Mouse (Mus musculus) spleen, postnatal 36 days (tissue): ENCODE measurements around the gene Plcg1.
A peak's percentile ranks its signal among the peaks of the same experiment; 100 is the strongest.

ENCODE experiments used
- DNase-seq, 2 experiments: peaks; one replicate each; pipeline ENCODE4 v3.0.0; 2022; ENCODE audit warnings: low spot score in 2 of 2, mixed read lengths in 1 of 2

Gene Plcg1

GRCm38 (mm10) chr2:160731117-160731838, at the start of gene Plcg1:
Gene Plcg1 (plus strand): TSS chr2:160731300.
- peak; percentile 90 to 91 for DNase-seq

- DNase-seq = peak; percentile 3 to 10
Observed at GRCm38 (mm10) chr2:160700271-160700670, 30.8 kb upstream of the Plcg1 start.

GRCm38 (mm10) chr2:160701603-160702002, 29.5 kb upstream of the Plcg1 start:
- DNase-seq = no peak

- no peak for DNase-seq
Observed at GRCm38 (mm10) chr2:160702824-160703223, 28.3 kb upstream of the Plcg1 start.

GRCm38 (mm10) chr2:160707673-160708072, 23.4 kb upstream of the Plcg1 start:
- no peak for DNase-seq

GRCm38 (mm10) chr2:160715463-160716030, 15.6 kb upstream of the Plcg1 start:
- no peak for DNase-seq

- DNase-seq = peak in 1 of 2 experiments; percentile 31
Observed at GRCm38 (mm10) chr2:160717269-160717668, 13.8 kb upstream of the Plcg1 start.

- DNase-seq = no peak
Observed at GRCm38 (mm10) chr2:160718811-160719210, 12.3 kb upstream of the Plcg1 start.

- no peak for DNase-seq
Observed at GRCm38 (mm10) chr2:160722714-160723113, 8.4 kb upstream of the Plcg1 start.

GRCm38 (mm10) chr2:160723613-160724375, 7.3 kb upstream of the Plcg1 start:
- DNase-seq = no peak

GRCm38 (mm10) chr2:160724536-160724935, 6.6 kb upstream of the Plcg1 start:
- DNase-seq = no peak

GRCm38 (mm10) chr2:160725877-160726864, 4.9 kb upstream of the Plcg1 start:
- no peak for DNase-seq

- DNase-seq = no peak
Observed at GRCm38 (mm10) chr2:160728972-160729371, 2.1 kb upstream of the Plcg1 start.

GRCm38 (mm10) chr2:160729436-160729835, 1.7 kb upstream of the Plcg1 start:
- no peak for DNase-seq

- DNase-seq = peak in 1 of 2 experiments; percentile 37
Observed at GRCm38 (mm10) chr2:160729851-160730796, 976 bp upstream of the Plcg1 start.

GRCm38 (mm10) chr2:160730797-160731116, 343 bp upstream of the Plcg1 start:
- DNase-seq = no peak

GRCm38 (mm10) chr2:160731839-160732261, 750 bp downstream of the Plcg1 start:
- no peak for DNase-seq

- no peak for DNase-seq
Observed at GRCm38 (mm10) chr2:160732420-160732995, 1.4 kb downstream of the Plcg1 start.

- DNase-seq = peak; percentile 39 to 41
Observed at GRCm38 (mm10) chr2:160733131-160733531, 2.0 kb downstream of the Plcg1 start.

GRCm38 (mm10) chr2:160734331-160734730, 3.2 kb downstream of the Plcg1 start:
- peak in 1 of 2 experiments; percentile 17 for DNase-seq
